Mouse (Mus musculus) lung, embryonic 14.5 days (tissue): ENCODE measurements around the gene 1700067K01Rik. TPM values are rescaled to one million over a fixed set of nuclear protein-coding genes. Genes with fewer than 3 reads are reported as not detected.

Experiments
- ATAC-seq: fragments of 200-750 bp; cut with Nextera tagmentation; 2 replicates; pipeline ENCODE4 v1.8.0; 2017; ENCODE audit warnings: mild to moderate bottlenecking, moderate TSS enrichment, moderate library complexity; ENCODE audit not compliant: insufficient read depth
- DNase-seq: peaks from one replicate; pipeline ENCODE4 v3.0.0-alpha.2; 2015
- H3K27ac ChIP-seq: fragments of 300-500 bp; sonication (generic); 2 replicates; pipeline ENCODE4 v1.5.1; 2014; ENCODE audit warnings: low read depth, mild to moderate bottlenecking, moderate library complexity
- H3K27me3 ChIP-seq: fragments of 300-500 bp; sonication (generic); 2 replicates; pipeline ENCODE4 v1.6.1; 2014; ENCODE audit warnings: low read length, control low read depth; ENCODE audit not compliant: insufficient read depth
- H3K36me3 ChIP-seq: fragments of 300-500 bp; sonication (generic); 2 replicates; pipeline ENCODE4 v1.6.1; 2014; ENCODE audit warnings: control low read depth; ENCODE audit not compliant: insufficient read depth
- H3K4me1 ChIP-seq: fragments of 300-500 bp; sonication (generic); 2 replicates; pipeline ENCODE4 v1.6.1; 2014; ENCODE audit warnings: antibody characterized with exemption, control low read depth; ENCODE audit not compliant: insufficient read depth
- H3K4me2 ChIP-seq: fragments of 300-500 bp; sonication (generic); 2 replicates; pipeline ENCODE4 v1.6.1; 2014; ENCODE audit warnings: mild to moderate bottlenecking
- H3K4me3 ChIP-seq: fragments of 300-500 bp; sonication (generic); 2 replicates; pipeline ENCODE4 v1.5.1; 2014; ENCODE audit warnings: low read depth, low read length
- H3K9ac ChIP-seq: fragments of 300-500 bp; sonication (generic); 2 replicates; pipeline ENCODE4 v1.6.1; 2014
- H3K9me3 ChIP-seq: fragments of 300-500 bp; sonication (generic); 2 replicates; pipeline ENCODE4 v1.6.1; 2016; ENCODE audit warnings: low read depth, low read length, control low read depth
- CTCF ChIP-seq: IDR thresholded peaks from 2 replicates; pipeline ENCODE4 v1.5.1; 2016; ENCODE audit warnings: antibody characterized with exemption, low read depth
- WGBS: fragments of 180-500 bp; shearing (Covaris S2); extraction: QIAGEN DNeasy Blood & Tissue Kit; methylation state at CpG from one replicate; pipeline ENCODE4 v1.1.7; 2014; 5-methylcytosine and 5-hydroxymethylcytosine counted together
- polyA plus RNA-seq: library from polyadenylated mRNA; unstranded; fragments of >200 nt; fragmentation: Nextera tagmentation; extraction: Ambion mirVana; gene quantifications from 2 replicates; pipeline ENCODE4 v1.2.1, GENCODE M21; 2014

Gene 1700067K01Rik
- polyA plus RNA-seq, 1 experiment from 2014 or later: 1.5 TPM

DNA sequence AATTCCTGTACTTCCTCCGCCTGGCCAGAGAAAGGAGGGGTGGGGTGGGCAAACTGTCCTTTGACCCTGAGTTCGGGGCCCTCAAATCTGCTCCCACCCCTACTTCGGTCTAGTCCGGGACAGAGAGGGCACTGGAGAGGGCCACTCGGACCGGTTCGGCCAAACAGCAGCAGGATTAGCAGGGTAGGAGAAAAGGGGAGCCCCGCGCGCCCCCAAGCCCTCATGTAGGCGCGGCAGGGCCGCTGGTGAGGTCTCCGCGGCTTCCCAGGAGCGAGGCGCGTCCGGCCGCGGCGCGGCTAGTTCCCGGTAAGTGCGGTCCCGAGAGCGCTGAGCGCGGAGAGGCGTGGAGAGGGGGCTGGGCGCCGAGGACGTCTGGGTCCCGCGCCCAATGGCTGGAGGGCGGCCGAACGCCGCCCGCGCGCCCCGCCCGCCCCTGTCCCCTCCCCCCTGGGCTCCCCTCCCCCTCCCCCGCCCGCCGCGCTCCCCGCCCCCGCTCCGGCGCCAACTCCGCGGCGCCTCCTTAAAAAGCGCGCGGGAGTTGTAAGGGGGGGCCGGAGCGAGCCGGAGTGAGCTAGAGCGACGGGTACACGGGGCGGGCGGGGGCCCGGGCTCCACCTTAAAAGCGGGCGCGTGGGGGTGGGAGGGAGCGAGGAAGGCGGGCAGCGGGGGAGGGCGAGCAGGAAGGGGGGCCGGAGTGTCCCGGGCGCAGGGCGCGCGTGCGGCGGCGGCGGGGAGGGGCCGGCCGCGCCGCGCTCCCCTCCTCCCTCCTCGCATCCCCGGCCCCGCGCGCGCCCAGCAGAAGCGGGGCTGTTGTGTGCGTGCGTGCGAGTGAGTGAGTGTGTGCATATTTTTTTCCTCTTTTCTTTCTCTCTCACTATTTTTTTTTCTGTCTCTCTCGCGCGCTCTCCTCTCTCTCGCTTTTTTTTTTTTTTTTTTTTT is 4.5 kb upstream of the 1700067K01Rik start:
- TF ChIP-seq CTCF: no peak
- 0 out of 2 replicates have a peak, but pooled peaks cover 3% of the 10 kb centered on the region for H3K27me3 ChIP-seq
- peak; percentile 89 for DNase-seq
- peak overlapping the region; percentile 81 for H3K4me3 ChIP-seq
- peak overlapping the region; percentile 80 for H3K9ac ChIP-seq
- H3K9me3 ChIP-seq: no peaks in the 10 kb centered on the region
- H3K4me1 ChIP-seq: peaks cover 6% of the 10 kb centered on the region
- peak overlapping the region; percentile 89 for H3K4me2 ChIP-seq
- H3K27ac ChIP-seq: peak overlapping the region; percentile 98
- WGBS: under 1% methylated on average over 57 of the region's 103 CpGs
- peak; percentile 81 for ATAC-seq
- peaks cover 59% of the 10 kb centered on the region for H3K36me3 ChIP-seq

DNA sequence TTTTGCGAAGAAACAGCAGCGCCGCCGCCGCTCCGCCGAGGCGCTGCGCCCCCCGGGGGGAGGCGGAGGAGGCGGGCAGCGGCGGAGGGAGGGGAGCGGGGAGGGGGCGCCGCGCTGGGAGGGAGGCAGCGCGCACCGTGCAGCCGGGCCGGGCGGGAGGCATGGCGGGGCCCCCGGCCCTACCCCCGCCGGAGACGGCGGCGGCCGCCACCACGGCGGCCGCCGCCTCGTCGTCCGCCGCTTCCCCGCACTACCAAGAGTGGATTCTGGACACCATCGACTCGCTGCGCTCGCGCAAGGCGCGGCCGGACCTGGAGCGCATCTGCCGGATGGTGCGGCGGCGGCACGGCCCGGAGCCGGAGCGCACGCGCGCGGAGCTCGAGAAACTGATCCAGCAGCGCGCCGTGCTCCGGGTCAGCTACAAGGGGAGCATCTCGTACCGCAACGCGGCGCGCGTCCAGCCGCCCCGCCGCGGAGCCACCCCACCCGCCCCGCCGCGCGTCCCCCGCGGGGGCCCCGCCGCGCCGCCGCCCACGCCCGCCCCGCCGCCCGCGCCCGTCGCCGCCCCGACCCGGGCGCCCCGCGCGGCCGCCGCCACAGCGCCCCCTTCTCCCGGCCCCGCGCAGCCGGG is 3.7 kb upstream of the 1700067K01Rik start, which contains the start of gene Samd1:
Gene Samd1, plus strand, starts transcription at position 162 of the 631 bp plus-strand sequence.
- Histone ChIP-seq H3K4me2 (peak within 1 kb of the TSS; percentile 89), H3K27me3 (0 out of 2 replicates have a peak, but pooled peaks cover 3% of the 10 kb centered on the region), H3K4me1 (peaks cover 6% of the 10 kb centered on the region), H3K9me3 (no peaks in the 10 kb centered on the region), H3K36me3 (peaks cover 57% of the 10 kb centered on the region), H3K9ac (peak within 1 kb of the TSS; percentile 80), H3K27ac (peak within 1 kb of the TSS; percentile 98), H3K4me3 (peak within 1 kb of the TSS; percentile 85)
- no peak for TF ChIP-seq CTCF
- no peak for ATAC-seq
- peak; percentile 75 for DNase-seq
- under 1% methylated on average over 77 of the region's 112 CpGs for WGBS

DNA sequence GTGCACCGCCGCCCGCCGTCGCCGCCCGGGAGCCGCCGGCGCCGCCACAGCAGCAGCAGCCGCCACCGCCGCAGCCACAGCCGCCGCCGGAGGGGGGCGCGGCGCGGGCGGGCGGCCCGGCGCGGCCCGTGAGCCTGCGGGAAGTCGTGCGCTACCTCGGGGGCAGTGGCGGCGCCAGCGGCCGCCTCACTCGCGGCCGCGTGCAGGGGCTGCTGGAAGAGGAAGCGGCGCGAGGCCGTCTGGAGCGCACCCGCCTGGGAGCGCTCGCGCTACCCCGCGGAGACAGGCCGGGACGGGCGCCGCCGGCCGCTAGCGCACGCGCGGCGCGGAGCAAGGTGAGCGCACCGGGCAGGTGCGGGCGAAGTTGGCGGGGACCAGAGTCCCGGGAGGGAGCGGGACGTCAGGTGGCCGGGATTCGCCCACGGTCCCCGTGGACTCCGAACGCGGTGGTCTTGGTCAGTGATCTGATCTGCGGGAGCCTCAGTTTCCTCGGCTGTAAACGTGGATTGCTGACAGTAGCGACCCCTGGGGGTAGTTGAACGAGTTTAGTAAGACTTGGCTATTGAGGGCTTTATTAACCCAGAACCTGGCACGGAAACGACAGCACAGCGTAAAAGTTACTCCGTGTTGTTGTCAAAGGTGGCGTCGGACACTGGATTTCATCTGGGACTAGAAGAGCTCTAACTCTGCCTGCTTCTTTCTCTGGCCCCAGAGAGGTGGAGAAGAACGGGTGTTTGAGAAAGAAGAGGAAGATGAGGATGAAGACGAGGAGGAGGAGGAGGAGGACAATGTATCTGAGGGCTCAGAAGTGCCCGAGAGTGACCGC is 2.9 kb upstream of the 1700067K01Rik start:
- Histone ChIP-seq H3K36me3 (peaks cover 51% of the 10 kb centered on the region), H3K9me3 (no peaks in the 10 kb centered on the region), H3K27ac (peak overlapping the region; percentile 91), H3K27me3 (0 out of 2 replicates have a peak, but pooled peaks cover 3% of the 10 kb centered on the region), H3K9ac (peak overlapping the region; percentile 80), H3K4me2 (peak overlapping the region; percentile 89), H3K4me1 (peaks cover 6% of the 10 kb centered on the region), H3K4me3 (peak overlapping the region; percentile 85)
- DNase-seq: peak; percentile 90
- WGBS: under 1% methylated on average over 69 of the region's 92 CpGs
- ATAC-seq: peak; percentile 9; the same call in 1 of the 2 replicates
- peak; percentile 70 for TF ChIP-seq CTCF

DNA sequence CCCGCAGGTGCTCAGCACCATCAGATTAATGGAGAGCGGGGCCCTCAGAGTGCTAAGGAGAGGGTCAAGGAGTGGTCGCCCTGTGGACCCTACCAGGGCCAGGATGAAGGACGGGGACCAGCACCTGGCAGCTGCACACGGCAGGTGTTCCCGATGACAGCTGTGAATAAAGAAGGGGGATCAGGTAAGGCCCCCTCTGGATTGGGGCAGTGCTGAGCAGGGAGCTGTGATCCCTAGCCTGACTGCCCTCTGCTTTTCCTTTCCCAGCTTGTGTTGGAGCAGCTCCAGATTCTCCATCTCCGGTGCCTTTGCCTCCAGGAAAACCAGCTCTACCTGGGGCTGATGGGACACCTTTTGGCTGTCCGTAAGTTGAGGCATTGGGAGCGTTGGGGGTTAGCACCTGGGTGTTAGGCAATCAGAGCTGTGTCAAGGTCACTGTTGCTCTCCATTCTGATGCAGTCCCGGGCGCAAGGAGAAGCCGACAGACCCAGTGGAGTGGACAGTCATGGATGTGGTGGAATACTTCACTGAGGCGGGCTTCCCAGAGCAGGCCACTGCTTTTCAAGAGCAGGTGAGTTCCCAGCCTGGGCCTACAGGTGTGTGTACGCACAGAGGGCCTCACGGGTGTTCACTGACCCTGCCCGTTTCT is 2.1 kb upstream of the 1700067K01Rik start:
- Histone ChIP-seq H3K4me2 (peak overlapping the region; percentile 89), H3K9ac (peak overlapping the region; percentile 80), H3K4me1 (peaks cover 6% of the 10 kb centered on the region), H3K9me3 (no peaks in the 10 kb centered on the region), H3K4me3 (peak overlapping the region; percentile 85), H3K27me3 (0 out of 2 replicates have a peak, but pooled peaks cover 3% of the 10 kb centered on the region), H3K36me3 (peaks cover 45% of the 10 kb centered on the region), H3K27ac (no peak overlapping the region)
- ATAC-seq: no peak
- no peak for TF ChIP-seq CTCF
- no peak for DNase-seq
- WGBS: 52% methylated on average over 16 of the region's 16 CpGs

- no peak overlapping the region; the same call in 1 of the 2 replicates for H3K9ac ChIP-seq
- peaks cover 6% of the 10 kb centered on the region for H3K4me1 ChIP-seq
- peak overlapping the region; percentile 85 for H3K4me3 ChIP-seq
- 84% methylated on average over 2 of the region's 2 CpGs for WGBS
- ATAC-seq (no peak), DNase-seq (no peak)
- peaks cover 39% of the 10 kb centered on the region for H3K36me3 ChIP-seq
- 0 out of 2 replicates have a peak, but pooled peaks cover 3% of the 10 kb centered on the region for H3K27me3 ChIP-seq
- H3K27ac ChIP-seq: no peak overlapping the region
- peak overlapping the region; percentile 89; the same call in 1 of the 2 replicates for H3K4me2 ChIP-seq
- TF ChIP-seq CTCF: no peak
- H3K9me3 ChIP-seq: no peaks in the 10 kb centered on the region
Observed at GRCm38 (mm10) chr8:83999825-84000224, 1.5 kb upstream of the 1700067K01Rik start.

- 69% methylated on average over 12 of the region's 12 CpGs for WGBS
- Histone ChIP-seq H3K27me3 (0 out of 2 replicates have a peak, but pooled peaks cover 3% of the 10 kb centered on the region), H3K27ac (no peak overlapping the region), H3K9me3 (no peaks in the 10 kb centered on the region), H3K4me2 (no peak overlapping the region), H3K9ac (no peak overlapping the region), H3K36me3 (peaks cover 34% of the 10 kb centered on the region), H3K4me1 (peaks cover 6% of the 10 kb centered on the region; the same call in 1 of the 2 replicates), H3K4me3 (no peak overlapping the region)
- no peak for DNase-seq
- TF ChIP-seq CTCF: no peak
- no peak for ATAC-seq
Observed at GRCm38 (mm10) chr8:84002957-84003611, 1.8 kb downstream of the 1700067K01Rik start.
